ENCODE assay signal across 8 mouse cellular contexts in genomic region chr7:90476313-90477245, GRCm38 (mm10). TPM values are rescaled to one million over a fixed set of nuclear protein-coding genes. Genes with fewer than 3 reads are reported as not detected.
A peak's percentile ranks its signal among the peaks of the same experiment; 100 is the strongest.
DNase-seq lines count a peak whose midpoint lies in the region; ATAC-seq lines count a peak whose summit lies in the region.

Dlg2 (plus strand) TSS chr7:90476672.

- H3K27me3 ChIP-seq in heart, embryonic 15.5 days = peaks cover 3% of the 10 kb centered on the region
- H3K27me3 ChIP-seq in midbrain, embryonic 13.5 days = no peaks in the 10 kb centered on the region

- intact Hi-C loops in left cerebral cortex, postnatal 25 days (cut with DNase I) = loop anchor here (1.0 to 2.0 kb wide), 2 partner anchors 20 to 33 kb away; partner anchors contain the start of gene Tmem126a

- peak within 1 kb of the TSS; percentile 71 for H3K4me3 ChIP-seq in heart, embryonic 15.5 days
- H3K4me3 ChIP-seq in midbrain, embryonic 13.5 days (replicated peaks) = peak within 1 kb of the TSS; percentile 74

- no peak for DNase-seq in cerebellum, adult 11-12 months
- no peak for DNase-seq in thymus, postnatal 0 days (ENCODE audit: low spot score)
- no peak for DNase-seq in thymus, postnatal 10 days (ENCODE audit: low spot score in 2 of 2)
- DNase-seq in left cerebral cortex, postnatal 25 days (ENCODE audit: low spot score in 2 of 2) = peak; percentile 66 to 68
- DNase-seq in ovary, postnatal 10 days (ENCODE audit: low spot score) = no peak

- ATAC-seq in cerebellum, adult (ENCODE audit: insufficient number of reproducible peaks, low FRiP score, low TSS enrichment) = peak; percentile 13; the same call in 1 of the 2 replicates
- ATAC-seq in heart, embryonic 15.5 days (replicated peaks; ENCODE audit: insufficient number of reproducible peaks, insufficient read depth, low FRiP score, low read depth) = peak; percentile 51; the same call in 1 of the 2 replicates
- peak; percentile 94 for ATAC-seq in midbrain, embryonic 13.5 days

- no peaks in the 10 kb centered on the region for H3K9me3 ChIP-seq in heart, embryonic 15.5 days (replicated peaks)
- H3K9me3 ChIP-seq in midbrain, embryonic 13.5 days = no peaks in the 10 kb centered on the region

- peak within 1 kb of the TSS; percentile 73 for H3K9ac ChIP-seq in heart, embryonic 15.5 days
- peak within 1 kb of the TSS; percentile 75 for H3K9ac ChIP-seq in midbrain, embryonic 13.5 days (replicated peaks)

- peaks cover 15% of the 10 kb centered on the region for H3K4me1 ChIP-seq in heart, embryonic 15.5 days (replicated peaks)
- H3K4me1 ChIP-seq in midbrain, embryonic 13.5 days (replicated peaks) = peaks cover 13% of the 10 kb centered on the region

- H3K36me3 ChIP-seq in heart, embryonic 15.5 days = no peaks in the 10 kb centered on the region; the same call in 1 of the 2 replicates
- H3K36me3 ChIP-seq in midbrain, embryonic 13.5 days = no peaks in the 10 kb centered on the region

- peak within 1 kb of the TSS; percentile 76 for H3K27ac ChIP-seq in heart, embryonic 15.5 days
- peak within 1 kb of the TSS; percentile 88 for H3K27ac ChIP-seq in midbrain, embryonic 13.5 days

- 1% methylated on average over 32 of the region's 32 CpGs for WGBS in heart, embryonic 15.5 days
- WGBS in midbrain, embryonic 13.5 days = 0% methylated on average over 32 of the region's 32 CpGs

- peak within 1 kb of the TSS; percentile 95 for H3K4me2 ChIP-seq in heart, embryonic 15.5 days
- H3K4me2 ChIP-seq in midbrain, embryonic 13.5 days (replicated peaks) = peak within 1 kb of the TSS; percentile 86

RNA-seq across cellular contexts. Expression of gene Dlg2, which starts in this region (rescaled TPM):
- 11.7 and 13.7 TPM in 2 replicates for polyA plus RNA-seq in thymus, postnatal 0 days (2015; fragmentation: Nextera tagmentation; extraction: Ambion mirVana)
- 6.3 and 8.6 TPM in 2 replicates for polyA plus RNA-seq in heart, embryonic 15.5 days (2015; fragmentation: Nextera tagmentation; extraction: Ambion mirVana)
- 100 to 1,000 TPM; 319 to 325 TPM for total RNA-seq in left cerebral cortex, postnatal 25 days (2021)
- polyA plus RNA-seq in midbrain, embryonic 13.5 days (2015; fragmentation: Nextera tagmentation; extraction: Ambion mirVana) = 13.0 and 13.9 TPM in 2 replicates

Comparison
In these comparisons a context has a peak if more than half of its experiments do, and no peak if none do; other contexts are left out.
1. ATAC-seq: peak in every context shown above with its lines; median percentile 94 in midbrain, embryonic 13.5 days; 51 in heart, embryonic 15.5 days; 13 in cerebellum, adult.
2. DNase-seq: peak in left cerebral cortex, postnatal 25 days (2 of 2); none in cerebellum, adult 11-12 months (single experiment), thymus, postnatal 0 days (single experiment), thymus, postnatal 10 days (0 of 2) and ovary, postnatal 10 days (single experiment).